Mouse (Mus musculus) brain, embryonic 14.5 days (tissue): ENCODE measurements around the gene Rsad1.

ENCODE experiments used
- CTCF ChIP-seq: fragments of 200-500 bp; IDR thresholded peaks from 2 replicates; pipeline ENCODE4 v1.5.1; 2012; ENCODE audit warnings: inconsistent platforms, mild to moderate bottlenecking, moderate library complexity, borderline replicate concordance; ENCODE audit not compliant: insufficient read depth, insufficient read length; ENCODE audit errors: extremely low read depth
- POLR2A ChIP-seq: fragments of 200-500 bp; IDR thresholded peaks from 2 replicates; pipeline ENCODE4 v1.6.1; 2012; ENCODE audit warnings: mild to moderate bottlenecking, inconsistent platforms, borderline replicate concordance; ENCODE audit not compliant: poor library complexity, insufficient read depth, insufficient read length, severe bottlenecking; ENCODE audit errors: extremely low read depth

DNA sequence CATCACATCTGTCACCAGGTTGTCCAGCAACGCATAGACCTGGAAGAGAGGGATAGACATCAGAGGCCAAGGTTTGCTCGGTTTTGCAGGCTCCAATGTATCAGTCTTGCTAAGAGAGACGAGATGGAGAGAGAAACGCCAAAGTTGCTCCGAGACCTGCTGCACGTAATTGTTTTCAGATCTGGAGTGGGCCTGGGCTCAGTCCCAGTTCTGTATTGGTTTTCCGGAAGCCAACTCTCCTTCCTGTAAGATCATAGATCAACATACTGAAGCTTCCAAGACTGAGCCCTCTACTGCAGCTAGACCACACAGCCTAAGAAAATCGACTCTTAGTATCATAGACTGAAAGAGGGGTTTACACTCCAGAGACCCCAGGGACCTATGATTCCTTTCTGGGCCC, 47.6 kb downstream of the Rsad1 start:
- no peak for TF ChIP-seq POLR2A
- TF ChIP-seq CTCF, result no peak
